Mouse (Mus musculus) mouse embryonic stem cell (cell line): ENCODE data around the gene Ufl1.
"Not testable (repeated sequence)": the region's sequence is repeated elsewhere in the genome, so short reads cannot be mapped to it uniquely, and the experiment has no call there.

Experiments used
- in situ Hi-C, 2 experiments: fragments of 300-500 bp; cut with MboI; formaldehyde crosslinking; loops; 1 replicate in 1 of 2; 3 replicates in 1 of 2; pipeline ENCODE4 v1.14.3; 2019 to 2020; ENCODE audit warnings: low sequenced_read_pairs in 2 of 2, low pct_unique_long_range_greater_than_20kb in 1 of 2, mixed read lengths in 1 of 2; ENCODE audit not compliant: unreplicated experiment in 1 of 2

The Ufl1 gene

DNA sequence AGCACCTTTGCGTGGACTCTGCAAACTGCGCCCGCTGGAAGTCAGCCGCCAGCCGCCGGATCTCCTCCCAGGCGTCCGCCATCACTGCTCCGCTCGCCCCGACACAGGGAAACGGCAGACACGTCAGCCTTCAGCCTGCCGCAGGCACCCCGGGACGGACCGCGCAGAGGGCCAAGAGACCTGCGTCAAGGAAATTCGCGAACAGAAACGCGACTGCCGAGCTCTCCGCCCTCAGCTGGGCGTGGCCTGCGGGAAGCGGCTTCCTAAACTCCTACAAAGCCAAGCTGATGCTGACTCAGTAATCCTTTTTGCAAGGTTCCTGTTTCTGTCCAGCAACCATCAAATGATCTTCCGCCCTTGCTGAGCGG, at the start of gene Ufl1:
Gene Ufl1 (minus strand): TSS at position 151 of the 368 bp plus-strand sequence.
- in situ Hi-C loops: no loop called here

DNA sequence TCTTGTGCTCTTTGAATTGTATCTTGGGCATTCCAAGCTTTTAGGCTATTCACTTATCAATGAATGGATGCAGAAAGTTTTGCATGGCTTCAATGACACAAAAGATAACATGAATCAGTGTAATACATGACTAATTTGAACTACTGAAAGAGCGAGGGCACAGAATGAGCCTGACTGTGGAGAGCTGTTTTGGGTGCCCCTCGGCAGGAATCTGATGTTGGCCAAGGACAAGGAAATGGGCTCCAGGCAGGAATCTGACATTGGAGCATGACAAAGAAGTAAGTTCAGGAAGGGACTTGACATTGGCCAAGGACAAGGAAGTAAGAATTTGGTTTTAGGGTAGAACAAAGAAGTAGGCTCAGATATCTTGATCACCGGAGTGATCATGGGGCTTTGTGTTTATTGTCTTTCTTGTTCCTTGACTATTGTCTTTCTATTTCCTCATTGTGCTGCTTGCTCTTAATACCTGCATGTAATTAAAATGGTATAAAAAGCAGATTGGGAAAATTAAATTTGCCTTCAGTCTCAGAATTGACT, 44.1 kb upstream of the Ufl1 start:
- in situ Hi-C loops: no loop called here

DNA sequence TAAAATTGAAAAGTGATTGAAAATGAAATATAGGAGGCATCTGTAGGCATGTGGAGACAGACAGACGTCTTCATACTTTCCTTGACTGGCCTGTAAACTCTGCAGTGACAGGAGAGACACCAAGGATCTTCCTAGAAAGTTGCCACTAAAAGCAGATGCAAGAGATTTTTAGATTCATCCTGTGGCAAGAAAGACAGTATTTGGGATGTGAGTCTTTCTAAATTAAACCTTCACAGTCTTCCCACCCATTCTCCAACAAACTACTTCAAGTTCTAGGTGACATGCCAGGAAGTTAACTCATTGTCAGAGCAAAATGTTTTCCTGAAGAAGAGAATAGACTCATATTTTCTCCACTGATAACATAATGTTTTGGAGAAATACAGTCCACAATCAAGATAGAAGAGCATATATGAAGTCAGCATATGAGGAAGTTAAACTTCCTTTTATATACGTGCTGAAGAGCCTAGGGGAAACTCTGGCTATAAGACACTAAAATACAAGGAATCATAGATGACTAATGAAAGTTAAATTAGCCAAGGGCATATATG, 41.1 kb upstream of the Ufl1 start:
- in situ Hi-C loops: no loop called here

DNA sequence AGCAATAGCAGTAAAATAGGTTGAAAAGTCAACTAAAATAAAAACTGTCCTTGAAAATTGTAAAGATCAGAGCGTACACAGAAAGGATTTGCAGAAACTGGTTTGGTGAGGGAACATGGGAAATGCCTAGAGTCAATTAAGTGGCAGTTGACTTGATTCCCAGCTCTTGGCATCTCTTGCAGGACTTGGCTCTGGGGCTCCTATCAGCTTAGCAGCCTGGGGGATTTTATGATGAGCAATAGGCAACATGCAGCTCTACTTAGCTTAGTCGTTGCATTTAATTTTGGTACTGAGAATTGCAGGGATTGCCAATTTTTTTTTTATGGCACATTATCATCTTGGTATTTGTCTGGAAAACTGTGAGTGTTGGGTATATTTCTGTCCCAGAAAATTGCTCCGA, 32.1 kb upstream of the Ufl1 start:
- in situ Hi-C loops: no loop called here

GRCm38 (mm10) chr4:25285002-25285401, 3.4 kb upstream of the Ufl1 start:
- in situ Hi-C loops: not testable (repeated sequence)

DNA sequence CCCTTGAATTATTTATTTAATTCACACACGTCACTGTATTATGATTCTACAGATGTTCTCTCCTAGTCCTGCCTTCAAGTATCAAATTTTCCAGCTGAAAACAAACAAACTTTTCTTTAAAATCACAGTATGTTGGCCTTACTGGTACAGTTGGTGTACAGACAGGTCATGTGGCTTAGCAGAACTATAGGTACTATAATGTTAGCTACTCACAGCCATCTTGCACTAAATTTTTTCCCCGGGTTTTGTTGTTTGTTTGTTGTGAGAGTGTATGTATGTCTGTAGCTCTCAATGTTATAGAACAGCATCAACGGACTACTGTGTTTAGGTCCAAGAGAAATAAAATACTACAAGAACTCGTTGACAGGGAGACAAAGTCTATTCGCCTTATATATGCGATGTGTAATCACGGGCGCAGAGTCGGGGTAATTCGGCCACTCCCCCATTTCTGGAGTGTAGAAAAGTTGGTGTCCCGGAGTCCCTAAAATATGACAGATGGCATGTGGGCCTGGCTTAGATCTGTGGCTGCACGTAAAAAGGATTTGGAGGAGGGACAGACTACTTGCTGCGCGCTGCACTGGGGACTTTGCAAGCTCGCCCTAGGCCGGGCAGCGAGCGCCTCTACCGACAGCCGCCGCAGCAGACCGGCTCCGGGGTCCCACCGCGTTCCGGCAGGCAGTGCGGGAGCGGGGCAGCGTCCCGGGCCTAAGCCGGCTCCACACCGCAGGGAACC, 517 bp downstream of the Ufl1 start:
- in situ Hi-C loops: no loop called here

DNA sequence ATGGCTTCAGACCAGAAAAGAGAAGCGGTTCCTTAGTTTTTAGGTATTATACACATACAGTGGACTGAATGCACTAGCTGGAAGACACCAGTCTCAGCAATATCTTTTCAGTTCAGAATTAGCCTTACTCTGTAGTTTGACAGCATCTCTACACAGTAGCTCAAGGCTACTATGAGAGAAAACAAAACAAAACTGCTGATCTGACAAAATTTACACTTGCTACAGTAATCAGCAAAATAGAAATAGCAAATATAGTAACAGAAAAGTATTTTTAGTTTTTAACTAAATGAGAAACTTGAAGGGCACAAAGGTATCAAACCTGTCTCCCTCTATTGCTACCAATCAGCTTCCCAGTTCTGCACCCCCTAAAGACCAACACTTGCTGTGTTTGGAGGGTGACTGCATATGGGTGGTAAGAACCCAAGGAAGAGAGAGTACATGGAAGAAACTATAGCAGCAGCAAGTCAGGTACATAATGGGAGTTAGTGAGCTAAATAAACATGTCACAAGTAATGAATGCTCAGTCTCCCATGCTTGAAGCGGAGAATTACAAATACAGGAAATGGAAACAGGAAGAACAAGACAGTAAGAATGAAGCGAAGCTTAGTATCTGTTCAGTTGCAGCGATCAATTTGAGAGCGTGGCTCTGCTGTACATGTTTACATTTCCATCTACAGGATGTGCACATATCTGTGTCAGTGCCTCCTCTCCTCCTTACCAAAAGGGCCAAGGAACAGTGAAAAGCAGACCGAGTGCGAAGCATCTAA, 8.6 kb downstream of the Ufl1 start:
- in situ Hi-C loops: no loop called here

- in situ Hi-C loops: no loop called here
Observed at GRCm38 (mm10) chr4:25271926-25272325, 9.7 kb downstream of the Ufl1 start.

DNA sequence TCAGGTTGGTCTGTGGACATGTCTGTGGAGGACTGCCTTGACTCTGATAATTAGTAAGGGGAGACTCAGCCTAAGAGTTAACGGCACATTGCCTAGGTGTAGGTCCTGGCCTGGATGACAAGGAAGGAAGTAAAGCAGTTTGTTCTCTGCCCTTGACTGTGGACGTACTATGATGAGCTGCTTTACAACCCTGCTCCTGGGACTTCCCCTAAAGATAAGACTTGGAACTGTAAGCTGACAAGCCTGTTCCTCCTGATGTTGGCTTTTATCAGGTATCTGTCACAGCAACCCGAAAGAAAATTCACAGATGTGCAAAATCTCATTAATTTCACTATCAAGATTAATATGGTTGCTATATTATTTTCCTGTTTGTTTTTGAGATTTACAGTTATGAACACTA, 14.5 kb downstream of the Ufl1 start:
- in situ Hi-C loops: no loop called here

- in situ Hi-C loops: no loop called here
Observed at GRCm38 (mm10) chr4:25257822-25258398, 23.7 kb downstream of the Ufl1 start.

DNA sequence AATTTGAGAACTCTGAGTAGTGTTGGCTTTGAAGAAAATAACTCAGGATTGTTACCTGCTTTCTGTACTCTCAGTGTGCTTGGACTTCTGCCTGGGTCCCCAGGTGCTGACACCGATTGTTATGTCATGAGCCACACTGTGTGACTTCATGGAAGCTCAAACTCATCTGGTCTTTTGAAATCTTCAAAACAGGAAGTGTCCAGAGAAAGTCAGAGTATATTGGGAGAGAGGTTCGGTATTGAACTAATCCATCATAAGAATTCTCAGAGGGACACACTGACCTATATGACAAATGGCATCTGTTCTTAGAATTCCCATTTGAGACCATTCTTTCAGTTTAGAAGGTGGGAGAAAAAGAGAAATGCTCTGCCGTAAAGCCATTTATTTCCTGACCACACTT, 38.8 kb downstream of the Ufl1 start, which contains the start of gene Fhl5:
Gene Fhl5 (minus strand): TSS at position 101 of the 400 bp plus-strand sequence.
- in situ Hi-C loops: no loop called here

GRCm38 (mm10) chr4:25235663-25236062, 46.0 kb downstream of the Ufl1 start:
- in situ Hi-C loops: not testable (repeated sequence)

GRCm38 (mm10) chr4:25233767-25234166, 47.9 kb downstream of the Ufl1 start:
- in situ Hi-C loops: not testable (repeated sequence)

GRCm38 (mm10) chr4:25232546-25232945, 49.1 kb downstream of the Ufl1 start:
- in situ Hi-C loops: no loop called here

DNA sequence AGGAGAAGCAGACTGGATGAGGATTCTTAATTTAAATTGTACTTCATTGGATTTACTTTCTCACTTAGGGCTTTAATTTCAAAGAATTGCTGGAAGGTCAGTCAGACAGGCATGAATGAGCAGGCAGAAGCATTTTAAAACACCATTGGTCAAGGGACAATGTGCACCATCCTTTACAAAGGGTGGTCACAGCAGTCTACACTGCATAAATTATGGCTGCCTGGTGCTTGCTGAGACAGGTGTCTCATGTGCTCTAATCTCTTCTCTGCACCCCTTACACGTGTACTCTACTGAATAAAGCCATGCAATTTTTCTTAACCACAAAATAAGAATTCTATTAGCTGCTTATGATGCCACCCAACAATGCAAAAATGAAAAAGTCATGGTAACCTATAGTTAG, 54.1 kb downstream of the Ufl1 start:
- in situ Hi-C loops: no loop called here

- in situ Hi-C loops: no loop called here
Observed at GRCm38 (mm10) chr4:25221927-25222326, 59.7 kb downstream of the Ufl1 start.

DNA sequence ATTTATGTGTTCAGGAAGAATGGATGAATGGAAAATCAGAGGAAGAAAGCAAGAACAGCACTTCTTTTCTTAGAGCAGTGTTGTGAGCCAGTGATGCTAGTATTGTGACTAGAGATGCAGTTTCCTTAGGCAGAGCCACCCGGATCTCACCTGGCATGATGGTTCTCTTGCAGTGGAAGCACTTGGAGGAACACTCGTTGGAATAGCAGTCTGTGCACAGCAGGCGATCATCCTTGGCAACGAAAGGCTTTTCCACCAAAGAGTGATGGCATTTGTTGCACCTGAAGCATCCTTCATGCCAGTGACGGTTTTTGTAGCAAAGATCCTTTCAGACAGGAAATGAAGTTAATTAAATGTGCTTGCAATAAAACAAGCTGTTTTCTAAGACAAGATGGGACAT, 68.2 kb downstream of the Ufl1 start:
- in situ Hi-C loops: no loop called here

DNA sequence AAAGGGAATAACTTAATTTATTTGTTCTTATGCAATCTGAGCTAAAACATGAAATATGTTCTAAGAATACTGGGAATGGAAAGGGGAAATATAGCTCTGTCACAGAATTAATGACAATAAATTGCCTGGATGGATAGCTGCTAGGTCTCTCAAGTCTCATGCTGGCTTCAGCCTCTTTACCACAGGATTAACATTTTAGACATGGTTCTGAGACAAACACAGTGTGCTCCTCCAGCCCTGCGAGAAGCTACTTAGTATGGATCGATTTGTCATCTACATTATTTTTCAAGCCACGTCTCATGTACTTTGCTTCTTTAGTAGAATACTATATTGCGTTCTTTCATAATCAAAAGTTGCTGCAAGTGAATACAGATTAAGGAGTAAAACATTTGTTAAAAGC, 75.5 kb downstream of the Ufl1 start:
- in situ Hi-C loops: no loop called here
